In the genomic region with DNA sequence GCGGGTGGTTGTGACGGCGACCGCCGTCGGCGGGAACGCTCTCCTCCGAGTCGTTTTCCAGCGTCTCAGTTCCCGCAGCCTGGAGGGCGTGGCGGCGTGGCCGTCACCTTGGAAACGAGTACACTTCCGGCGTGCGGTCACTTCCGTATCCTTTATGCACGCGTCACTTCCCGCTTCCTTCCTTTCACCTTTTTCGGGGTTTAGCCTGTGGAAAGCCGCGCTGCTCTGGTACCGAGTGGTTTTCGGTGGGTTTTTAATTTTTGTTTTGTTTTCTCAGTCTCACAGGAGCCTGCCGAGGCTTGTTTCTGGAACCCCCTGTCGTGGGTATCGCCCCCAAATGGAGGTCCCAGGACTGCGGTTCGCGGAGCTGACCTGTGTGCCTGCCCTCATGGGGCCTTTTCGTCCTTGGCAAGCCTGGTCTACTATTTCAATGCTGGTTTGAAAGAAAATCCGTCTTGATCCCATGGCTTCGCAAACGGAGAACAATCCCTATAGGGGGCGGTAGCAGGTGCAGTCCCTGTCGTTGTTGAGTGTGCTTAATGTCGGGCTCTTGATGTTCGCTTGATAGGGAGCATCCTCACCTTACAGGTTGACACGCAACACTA, we compare ENCODE assay signal across 8 mouse cellular contexts. TPM values are rescaled to one million over a fixed set of nuclear protein-coding genes. Genes with fewer than 3 reads are reported as not detected.
DNase-seq lines count a peak whose midpoint lies in the region; ATAC-seq and TF ChIP-seq lines count a peak whose summit lies in the region.

Ankrd42 (minus strand) TSS at position 122 of the 605 bp plus-strand sequence.

- H3K9ac ChIP-seq in embryonic facial prominence, embryonic 15.5 days: peak within 1 kb of the TSS; percentile 88
- peak within 1 kb of the TSS; percentile 77 for H3K9ac ChIP-seq in limb, embryonic 14.5 days (ENCODE audit: low read depth, low read length, severe bottlenecking)
- peak within 1 kb of the TSS; percentile 87 for H3K9ac ChIP-seq in midbrain, postnatal 0 days (replicated peaks; ENCODE audit: low read length, poor library complexity, severe bottlenecking)

- peak within 1 kb of the TSS; percentile 77 for H3K4me3 ChIP-seq in bone marrow, adult 2 months (replicated peaks; ENCODE audit: control insufficient read depth, low read depth, low read length)
- peak within 1 kb of the TSS; percentile 91 for H3K4me3 ChIP-seq in embryonic facial prominence, embryonic 15.5 days (replicated peaks)
- peak within 1 kb of the TSS; percentile 86 for H3K4me3 ChIP-seq in limb, embryonic 14.5 days (replicated peaks; ENCODE audit: low read length)
- H3K4me3 ChIP-seq in midbrain, postnatal 0 days (ENCODE audit: low read depth, low read length): peak within 1 kb of the TSS; percentile 72

- H3K9me3 ChIP-seq in embryonic facial prominence, embryonic 15.5 days (replicated peaks): no peaks in the 10 kb centered on the region
- no peaks in the 10 kb centered on the region for H3K9me3 ChIP-seq in limb, embryonic 14.5 days (ENCODE audit: control insufficient read depth, low read length)
- H3K9me3 ChIP-seq in midbrain, postnatal 0 days (ENCODE audit: low read length): no peaks in the 10 kb centered on the region

- H3K36me3 ChIP-seq in embryonic facial prominence, embryonic 15.5 days: peaks cover 3% of the 10 kb centered on the region; the same call in 1 of the 2 replicates
- H3K36me3 ChIP-seq in limb, embryonic 14.5 days (ENCODE audit: control insufficient read depth, insufficient read depth, low read length): peaks cover 8% of the 10 kb centered on the region; the same call in 1 of the 2 replicates
- H3K36me3 ChIP-seq in midbrain, postnatal 0 days (ENCODE audit: insufficient read depth, low read length): no peaks in the 10 kb centered on the region; the same call in 1 of the 2 replicates

- TF ChIP-seq CTCF in bone marrow, adult 2 months (IDR thresholded peaks at IDR 0.05; ENCODE audit: control insufficient read depth, insufficient read depth, low read length): no peak
- TF ChIP-seq CTCF in midbrain, postnatal 0 days (IDR thresholded peaks at IDR 0.05): peak; percentile 58

- peak; percentile 87 for DNase-seq in 416B (ENCODE audit: low read depth)
- DNase-seq in heart, adult 8-10 months (ENCODE audit: low spot score): peak; percentile 93
- DNase-seq in kidney, adult 9 months: peak; percentile 94
- peak; percentile 94 for DNase-seq in limb, embryonic 14.5 days (ENCODE audit: low spot score)
- peak; percentile 96 for DNase-seq in midbrain, postnatal 0 days (ENCODE audit: low spot score)
- peak; percentile 76 to 85 for DNase-seq in spleen, postnatal 14 days (ENCODE audit: low spot score in 2 of 2)

- peak within 1 kb of the TSS; percentile 46 for H3K27ac ChIP-seq in bone marrow, adult 2 months (ENCODE audit: control insufficient read depth, insufficient read depth, low read depth, low read length, poor library complexity)
- H3K27ac ChIP-seq in embryonic facial prominence, embryonic 15.5 days (replicated peaks): peak within 1 kb of the TSS; percentile 82
- H3K27ac ChIP-seq in limb, embryonic 14.5 days (replicated peaks; ENCODE audit: low read depth, low read length): peak within 1 kb of the TSS; percentile 76
- peak within 1 kb of the TSS; percentile 80 for H3K27ac ChIP-seq in midbrain, postnatal 0 days (ENCODE audit: low read depth, low read length)

- peak within 1 kb of the TSS; percentile 92 for H3K4me2 ChIP-seq in embryonic facial prominence, embryonic 15.5 days (replicated peaks)
- peak within 1 kb of the TSS; percentile 94 for H3K4me2 ChIP-seq in limb, embryonic 14.5 days (replicated peaks; ENCODE audit: low read depth, low read length, severe bottlenecking)
- peak within 1 kb of the TSS; percentile 85 for H3K4me2 ChIP-seq in midbrain, postnatal 0 days (ENCODE audit: low read depth, low read length, poor library complexity, severe bottlenecking)

- H3K27me3 ChIP-seq in embryonic facial prominence, embryonic 15.5 days: no peaks in the 10 kb centered on the region
- no peaks in the 10 kb centered on the region for H3K27me3 ChIP-seq in limb, embryonic 14.5 days (ENCODE audit: control insufficient read depth, insufficient read depth, low read length)
- H3K27me3 ChIP-seq in midbrain, postnatal 0 days (ENCODE audit: insufficient read depth, low read length): no peaks in the 10 kb centered on the region

- peaks cover 1% of the 10 kb centered on the region for H3K4me1 ChIP-seq in bone marrow, adult 2 months (ENCODE audit: control insufficient read depth, insufficient read depth, low read length)
- H3K4me1 ChIP-seq in embryonic facial prominence, embryonic 15.5 days: peaks cover 15% of the 10 kb centered on the region
- peaks cover 8% of the 10 kb centered on the region for H3K4me1 ChIP-seq in limb, embryonic 14.5 days (ENCODE audit: control insufficient read depth, insufficient read depth, low read length)
- H3K4me1 ChIP-seq in midbrain, postnatal 0 days (ENCODE audit: insufficient read depth, low read length): peaks cover 6% of the 10 kb centered on the region; the same call in 1 of the 2 replicates

- peak; percentile 33; the same call in 1 of the 2 replicates for TF ChIP-seq POLR2A in bone marrow, adult 2 months (IDR thresholded peaks at IDR 0.05; ENCODE audit: borderline replicate concordance, control insufficient read depth, low read depth, low read length)
- TF ChIP-seq POLR2A in limb, embryonic 14.5 days (IDR thresholded peaks at IDR 0.05; ENCODE audit: borderline replicate concordance, extremely low read depth, insufficient read depth, insufficient read length): 0 out of 2 replicates have a peak, but pooled peaks have one; percentile 15

- under 1% methylated on average over 44 of the region's 44 CpGs for WGBS in bone marrow, adult 2 months
- WGBS in embryonic facial prominence, embryonic 15.5 days: under 1% methylated on average over 44 of the region's 44 CpGs
- under 1% methylated on average over 44 of the region's 44 CpGs for WGBS in limb, embryonic 14.5 days
- WGBS in midbrain, postnatal 0 days: under 1% methylated on average over 44 of the region's 44 CpGs

- ATAC-seq in embryonic facial prominence, embryonic 15.5 days (ENCODE audit: insufficient number of reproducible peaks, low FRiP score, low TSS enrichment, low read depth): peak; percentile 96
- peak; percentile 98 for ATAC-seq in limb, embryonic 14.5 days (ENCODE audit: low FRiP score, low read depth)
- ATAC-seq in midbrain, postnatal 0 days (ENCODE audit: low FRiP score): peak; percentile 99

RNA-seq across cellular contexts. Expression of gene Ankrd42, which starts in this region (rescaled TPM):
- 0.95 TPM in 1 of 2 replicates, not detected in the other for polyA plus RNA-seq in bone marrow, adult 2 months (2011; ENCODE audit: insufficient read depth, insufficient read length, low replicate concordance, missing spikeins)
- 11.4 and 12.9 TPM in 2 replicates for polyA plus RNA-seq in embryonic facial prominence, embryonic 15.5 days (2015; fragmentation: Nextera tagmentation; extraction: Ambion mirVana)
- total RNA-seq in heart, adult 8-10 months (2022): 1 to 10 TPM in 2 of 4 experiments, under 1 TPM in 2; 0.62 to 1.4 (median 1.0) TPM
- 2.7 and 3.4 TPM in 2 replicates for polyA plus RNA-seq in limb, embryonic 14.5 days (2012; rRNA removed)
- 4.8 and 5.4 TPM in 2 replicates for polyA plus RNA-seq in limb, embryonic 14.5 days (2014; fragmentation: Nextera tagmentation; extraction: Ambion mirVana)
- total RNA-seq in midbrain, postnatal 0 days (2014; rRNA removed): 25.8 and 29.3 TPM in 2 replicates
- 20.6 and 23.0 TPM in 2 replicates for polyA plus RNA-seq in midbrain, postnatal 0 days (2015; fragmentation: Nextera tagmentation; extraction: Ambion mirVana)

Comparison
In these comparisons a context has a peak if more than half of its experiments do, and no peak if none do; other contexts are left out.
1. Peak in every context shown above with its lines: DNase-seq, ATAC-seq, H3K4me3 ChIP-seq and H3K27ac ChIP-seq.
2. RNA of gene Ankrd42 (total RNA-seq): 25.8 to 29.3 TPM in midbrain, postnatal 0 days; 0.62 to 1.4 TPM in heart, adult 8-10 months; every median in the first group is over 10 times any median in the second.